Mouse (Mus musculus) stomach, embryonic 14.5 days (tissue): ENCODE measurements around the gene Lfng. TPM values are rescaled to one million over a fixed set of nuclear protein-coding genes. Genes with fewer than 3 reads are reported as not detected.
A peak's percentile ranks its signal among the peaks of the same experiment; 100 is the strongest.

Experiments
- ATAC-seq: fragments of 200-750 bp; cut with Nextera tagmentation; 2 replicates; pipeline ENCODE4 v1.8.0; 2017; ENCODE audit warnings: low read depth, moderate TSS enrichment; ENCODE audit not compliant: insufficient number of reproducible peaks, insufficient read depth, low FRiP score
- H3K27ac ChIP-seq: fragments of 300-500 bp; sonication (generic); 2 replicates; pipeline ENCODE4 v1.5.1; 2014; ENCODE audit warnings: mild to moderate bottlenecking, low read length, moderate library complexity, mixed read lengths
- H3K27me3 ChIP-seq: fragments of 300-500 bp; sonication (generic); 2 replicates; pipeline ENCODE4 v1.6.1; 2014; ENCODE audit warnings: low read length, control low read depth, mixed read lengths; ENCODE audit not compliant: control insufficient read depth, insufficient read depth
- H3K36me3 ChIP-seq: fragments of 300-500 bp; sonication (generic); 2 replicates; pipeline ENCODE4 v1.6.1; 2014; ENCODE audit warnings: mild to moderate bottlenecking, control low read depth, low read length, moderate library complexity, mixed read lengths; ENCODE audit not compliant: control insufficient read depth, insufficient read depth
- H3K4me1 ChIP-seq: fragments of 300-500 bp; sonication (generic); 2 replicates; pipeline ENCODE4 v1.6.1; 2014; ENCODE audit warnings: low read length, control low read depth, mixed read lengths; ENCODE audit not compliant: control insufficient read depth, insufficient read depth
- H3K4me2 ChIP-seq: fragments of 300-500 bp; sonication (generic); replicated peaks from 2 replicates; pipeline ENCODE4 v1.6.1; 2014; ENCODE audit warnings: low read depth, low read length, control low read depth
- H3K4me3 ChIP-seq: fragments of 300-500 bp; sonication (generic); 2 replicates; pipeline ENCODE4 v1.5.1; 2014; ENCODE audit warnings: low read depth, low read length, control low read depth
- H3K9ac ChIP-seq: fragments of 300-500 bp; sonication (generic); replicated peaks from 2 replicates; pipeline ENCODE4 v1.6.1; 2014; ENCODE audit warnings: low read depth, mild to moderate bottlenecking, control low read depth, low read length, moderate library complexity, mixed read lengths
- H3K9me3 ChIP-seq: fragments of 300-500 bp; sonication (generic); 2 replicates; pipeline ENCODE4 v1.6.1; 2016; ENCODE audit warnings: low read depth, low read length, control low read depth; ENCODE audit not compliant: control insufficient read depth
- WGBS: fragments of 180-500 bp; shearing (Covaris S2); extraction: QIAGEN DNeasy Blood & Tissue Kit; methylation state at CpG from one replicate; pipeline ENCODE4 v1.1.7; 2014; 5-methylcytosine and 5-hydroxymethylcytosine counted together
- polyA plus RNA-seq: library from polyadenylated mRNA; unstranded; fragments of >200 nt; fragmentation: Nextera tagmentation; extraction: Ambion mirVana; gene quantifications from 2 replicates; pipeline ENCODE4 v1.2.1, GENCODE M21; 2014

The Lfng gene
- polyA plus RNA-seq, 1 experiment from 2014 or later = 22.4 TPM

GRCm38 (mm10) chr5:140661875-140662643 is 54.9 kb downstream of the Lfng start:
- ATAC-seq = no peak
- H3K9ac ChIP-seq = no peak overlapping the region
- H3K9me3 ChIP-seq = no peaks in the 10 kb centered on the region
- peaks cover 25% of the 10 kb centered on the region for H3K4me1 ChIP-seq
- no peaks in the 10 kb centered on the region for H3K27me3 ChIP-seq
- no peak overlapping the region for H3K4me3 ChIP-seq
- WGBS = 47% methylated on average over 12 of the region's 12 CpGs
- no peak overlapping the region for H3K4me2 ChIP-seq
- H3K27ac ChIP-seq = no peak overlapping the region; the same call in 1 of the 2 replicates
- no peaks in the 10 kb centered on the region; the same call in 1 of the 2 replicates for H3K36me3 ChIP-seq

DNA sequence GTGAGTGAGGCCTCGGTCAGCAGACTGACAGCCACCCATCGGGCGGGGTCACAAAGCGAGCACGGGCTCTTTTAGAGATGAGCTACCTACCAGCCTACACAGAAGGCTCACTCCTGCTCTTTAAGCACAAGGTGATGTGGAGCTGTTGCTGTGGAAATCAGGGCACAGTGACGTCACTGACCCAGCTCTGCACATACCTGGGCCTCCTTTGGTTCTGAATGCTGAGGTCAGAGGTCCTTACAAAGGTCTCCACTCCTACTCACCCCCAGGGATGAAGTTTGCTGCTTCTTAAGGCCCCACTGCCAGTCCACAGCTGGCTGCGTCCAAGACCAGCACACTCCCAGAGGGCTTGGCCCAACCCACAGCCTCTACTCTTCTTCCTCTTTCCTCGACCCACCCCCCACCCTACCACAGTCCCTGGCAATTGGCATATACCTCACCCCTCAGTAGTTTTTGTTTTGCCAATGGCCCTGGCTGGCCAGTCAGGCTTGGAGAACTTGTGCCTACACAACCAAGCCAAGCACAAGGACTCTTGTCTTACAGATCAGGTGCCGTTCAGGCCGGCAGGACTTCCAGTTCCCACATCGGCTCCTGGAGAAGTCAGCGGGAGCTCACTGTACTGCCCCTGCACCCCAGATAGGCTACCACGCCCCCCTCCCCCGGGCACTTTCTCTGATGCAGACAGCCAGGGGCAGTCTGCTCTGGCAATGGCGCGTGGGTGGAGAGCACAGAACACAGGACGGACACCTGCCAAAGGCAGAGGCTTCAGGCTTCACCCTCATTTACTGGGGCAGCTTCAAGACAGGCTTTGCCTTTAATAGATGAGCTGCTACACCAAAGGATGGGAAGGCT is 55.8 kb downstream of the Lfng start:
- Histone ChIP-seq H3K27ac (peak overlapping the region; percentile 27; the same call in 1 of the 2 replicates), H3K4me3 (no peak overlapping the region), H3K4me2 (no peak overlapping the region), H3K36me3 (no peaks in the 10 kb centered on the region; the same call in 1 of the 2 replicates), H3K9me3 (no peaks in the 10 kb centered on the region), H3K4me1 (peaks cover 25% of the 10 kb centered on the region), H3K27me3 (no peaks in the 10 kb centered on the region), H3K9ac (no peak overlapping the region)
- WGBS = 70% methylated on average over 17 of the region's 17 CpGs
- ATAC-seq = no peak

- H3K9ac ChIP-seq = no peak overlapping the region
- ATAC-seq = peak; percentile 54
- peaks cover 2% of the 10 kb centered on the region; the same call in 1 of the 2 replicates for H3K36me3 ChIP-seq
- peaks cover 2% of the 10 kb centered on the region; the same call in 1 of the 2 replicates for H3K9me3 ChIP-seq
- H3K27ac ChIP-seq = no peak overlapping the region
- H3K4me2 ChIP-seq = no peak overlapping the region
- 51% methylated on average over 7 of the region's 7 CpGs for WGBS
- no peak overlapping the region for H3K4me3 ChIP-seq
- peaks cover 25% of the 10 kb centered on the region for H3K4me1 ChIP-seq
- no peaks in the 10 kb centered on the region for H3K27me3 ChIP-seq
Observed at GRCm38 (mm10) chr5:140663621-140664180, 56.6 kb downstream of the Lfng start.

Other genes starting within 250 kb of the Lfng start
- 8.3 and 9.1 TPM in 2 replicates for gene Snx8, start 218.1 kb upstream of the Lfng start, polyA plus RNA-seq
- 125 and 132 TPM in 2 replicates for gene Eif3b, start 188.0 kb upstream of the Lfng start, polyA plus RNA-seq
- not detected in 2 replicates for gene Gm4869, start 161.7 kb upstream of the Lfng start, polyA plus RNA-seq
- gene Chst12, start 101.8 kb upstream of the Lfng start, polyA plus RNA-seq = 17.6 and 21.5 TPM in 2 replicates
- gene Grifin, start 42.2 kb upstream of the Lfng start, polyA plus RNA-seq = 0.74 TPM in 1 of 2 replicates, not detected in the other
- 41.9 and 43.1 TPM in 2 replicates for gene Ttyh3, start 41.7 kb downstream of the Lfng start, polyA plus RNA-seq
- gene Iqce, start 95.1 kb downstream of the Lfng start, polyA plus RNA-seq = 24.7 and 28.1 TPM in 2 replicates
- gene Brat1, start 97.7 kb downstream of the Lfng start, polyA plus RNA-seq = 12.5 and 14.8 TPM in 2 replicates
- 1.1 and 1.2 TPM in 2 replicates for gene Amz1, start 116.8 kb downstream of the Lfng start, polyA plus RNA-seq
- 16.2 and 17.2 TPM in 2 replicates for gene Gna12, start 223.1 kb downstream of the Lfng start, polyA plus RNA-seq